Mouse (Mus musculus): ENCODE data around the gene St3gal2.

- TF ChIP-seq CTCF (IDR thresholded peaks at IDR 0.05; ENCODE audit: low read depth) (no peak), EP300 (IDR thresholded peaks at IDR 0.05; ENCODE audit: low read depth) (no peak)
Observed at GRCm38 (mm10) chr8:110936217-110936616, 16.5 kb downstream of the St3gal2 start.
